Mouse (Mus musculus) thymus, postnatal 14 days (tissue): ENCODE measurements around the gene Ncam1.

Experiments used
- DNase-seq: peaks from one replicate; pipeline ENCODE4 v3.0.0; 2021

The Ncam1 gene

DNA sequence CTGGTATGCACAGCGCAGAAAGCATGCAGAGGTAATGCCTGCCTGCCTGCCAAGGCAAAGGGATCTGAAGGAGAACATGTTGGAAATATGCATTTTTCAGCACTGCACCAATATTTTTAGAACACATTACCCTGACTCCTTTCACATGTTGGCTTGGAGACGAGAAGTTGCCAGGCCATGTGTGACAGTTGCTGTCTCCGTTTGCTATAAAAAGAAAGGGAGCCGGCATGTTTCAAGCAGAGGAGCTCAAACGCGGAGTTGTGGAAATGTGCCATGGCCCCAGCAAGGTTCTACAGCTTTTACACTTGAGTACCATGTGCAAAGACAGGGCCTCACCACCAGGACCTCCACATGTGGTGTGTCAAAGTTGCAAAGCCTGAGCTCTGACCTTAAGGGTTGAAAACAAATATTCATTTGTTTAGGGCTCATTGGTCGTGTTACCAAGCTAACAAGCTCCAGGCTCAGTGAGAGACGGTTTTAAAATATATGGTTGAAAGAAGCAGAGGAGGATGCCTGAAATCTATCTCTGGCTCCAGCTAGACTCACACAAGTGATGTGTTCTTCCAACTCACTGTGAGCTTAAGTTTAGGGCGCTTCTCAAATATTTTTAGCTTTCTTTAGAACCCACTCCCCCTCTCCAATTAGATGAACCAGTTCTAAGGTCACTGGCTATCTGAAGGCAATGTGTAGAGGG is 179.9 kb downstream of the Ncam1 start:
- no peak for DNase-seq

GRCm38 (mm10) chr9:49618266-49618665 is 180.5 kb downstream of the Ncam1 start:
- no peak for DNase-seq

DNA sequence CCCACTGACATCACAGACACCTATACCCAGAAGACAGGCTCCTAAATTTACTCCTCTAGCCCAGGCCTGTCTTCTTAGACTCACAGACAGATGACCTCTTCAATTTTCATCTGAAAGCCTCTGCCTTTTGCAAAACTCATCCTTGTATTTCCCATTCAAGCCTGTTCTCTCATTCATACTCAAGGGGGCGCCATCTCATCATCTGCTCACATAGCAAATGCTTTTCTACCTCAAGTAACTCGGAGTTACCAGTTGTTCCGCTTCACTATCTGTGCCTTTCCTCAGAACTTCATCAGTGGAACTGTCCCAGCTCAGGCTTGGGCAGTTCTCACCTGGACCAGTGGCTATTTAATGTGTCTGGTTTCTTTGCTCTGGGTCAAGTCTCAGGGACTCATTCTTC is 181.5 kb downstream of the Ncam1 start:
- peak; percentile 7 for DNase-seq

DNA sequence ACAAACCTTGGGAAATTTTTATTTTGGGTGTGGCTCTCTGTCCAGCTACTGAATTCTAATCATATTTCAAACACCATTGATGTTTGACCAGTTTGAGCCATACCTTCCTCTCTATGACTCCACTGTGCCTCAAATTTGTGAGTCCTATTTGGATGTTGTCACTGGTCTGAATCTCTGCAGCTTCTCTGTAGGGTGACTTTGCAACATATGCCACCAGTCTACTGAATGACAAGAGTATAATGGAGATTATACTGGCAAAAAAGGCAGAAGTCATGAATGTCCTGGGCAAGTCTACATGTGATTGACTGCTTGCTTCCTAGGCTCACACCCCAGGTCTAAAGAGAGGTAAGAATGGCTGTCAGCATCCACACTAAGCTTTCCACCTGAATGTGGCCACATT is 186.3 kb downstream of the Ncam1 start:
- DNase-seq = no peak

GRCm38 (mm10) chr9:49608191-49608590 is 190.5 kb downstream of the Ncam1 start:
- no peak for DNase-seq

DNA sequence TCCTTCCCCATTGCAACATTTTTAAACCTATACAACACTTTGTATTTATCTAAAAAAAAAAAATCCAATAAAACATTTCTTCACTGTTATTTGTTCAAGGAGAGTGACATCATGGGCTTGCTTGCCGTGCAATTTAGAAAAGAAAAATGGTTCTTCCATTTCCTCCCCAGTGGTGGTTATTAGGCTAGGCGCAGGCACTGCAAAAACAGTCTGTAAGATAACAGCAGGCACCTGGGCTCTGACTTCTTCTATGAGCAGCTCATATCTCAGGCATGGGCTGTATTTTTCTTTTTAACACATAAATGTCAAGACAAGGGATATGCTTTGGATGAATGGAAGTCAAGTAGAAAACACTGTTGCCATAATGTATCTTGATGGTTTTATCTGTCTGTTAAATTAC is 192.0 kb downstream of the Ncam1 start:
- DNase-seq = no peak

DNA sequence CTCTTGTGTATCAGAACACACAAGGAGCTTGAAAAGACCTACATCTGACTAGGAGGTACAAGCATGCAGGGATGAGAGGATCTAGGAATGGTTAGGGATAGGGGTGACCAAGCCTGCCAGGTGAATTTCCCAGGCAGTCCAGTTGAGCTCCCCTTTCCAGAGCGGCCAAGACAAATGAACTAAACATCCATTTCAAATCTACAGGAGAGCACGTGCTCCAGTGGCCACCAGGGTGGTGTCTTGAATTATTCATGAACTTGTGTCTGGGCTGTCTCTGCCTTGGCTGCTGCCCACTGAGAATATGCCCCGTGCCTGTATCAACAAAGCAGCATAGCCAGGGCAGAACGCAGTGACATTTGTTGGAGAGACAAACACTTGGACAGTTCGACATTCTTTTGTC is 192.4 kb downstream of the Ncam1 start:
- no peak for DNase-seq

GRCm38 (mm10) chr9:49605791-49606190 is 192.9 kb downstream of the Ncam1 start:
- no peak for DNase-seq

DNA sequence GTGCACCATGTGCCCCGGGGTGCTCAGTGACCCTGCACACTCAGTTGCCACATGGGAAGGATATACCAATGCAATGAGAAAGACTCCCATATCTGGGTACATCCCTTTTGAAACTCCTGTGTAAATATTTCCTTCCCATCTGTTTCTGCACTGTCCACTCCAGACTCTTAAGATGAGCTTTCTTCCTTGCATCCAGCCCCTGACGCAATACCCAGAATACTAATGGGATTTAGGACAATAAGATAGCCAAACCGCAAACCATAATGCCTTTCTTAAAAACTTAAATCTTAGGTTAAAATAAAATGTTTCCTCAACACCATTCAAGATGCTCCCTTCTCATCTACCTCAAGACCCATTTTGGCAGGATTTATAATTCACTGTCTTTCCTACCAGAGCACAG is 193.4 kb downstream of the Ncam1 start:
- no peak for DNase-seq

GRCm38 (mm10) chr9:49601215-49601614 is 197.5 kb downstream of the Ncam1 start:
- DNase-seq = no peak

- no peak for DNase-seq
Measured at GRCm38 (mm10) chr9:49595635-49596348, 202.9 kb downstream of the Ncam1 start.

DNA sequence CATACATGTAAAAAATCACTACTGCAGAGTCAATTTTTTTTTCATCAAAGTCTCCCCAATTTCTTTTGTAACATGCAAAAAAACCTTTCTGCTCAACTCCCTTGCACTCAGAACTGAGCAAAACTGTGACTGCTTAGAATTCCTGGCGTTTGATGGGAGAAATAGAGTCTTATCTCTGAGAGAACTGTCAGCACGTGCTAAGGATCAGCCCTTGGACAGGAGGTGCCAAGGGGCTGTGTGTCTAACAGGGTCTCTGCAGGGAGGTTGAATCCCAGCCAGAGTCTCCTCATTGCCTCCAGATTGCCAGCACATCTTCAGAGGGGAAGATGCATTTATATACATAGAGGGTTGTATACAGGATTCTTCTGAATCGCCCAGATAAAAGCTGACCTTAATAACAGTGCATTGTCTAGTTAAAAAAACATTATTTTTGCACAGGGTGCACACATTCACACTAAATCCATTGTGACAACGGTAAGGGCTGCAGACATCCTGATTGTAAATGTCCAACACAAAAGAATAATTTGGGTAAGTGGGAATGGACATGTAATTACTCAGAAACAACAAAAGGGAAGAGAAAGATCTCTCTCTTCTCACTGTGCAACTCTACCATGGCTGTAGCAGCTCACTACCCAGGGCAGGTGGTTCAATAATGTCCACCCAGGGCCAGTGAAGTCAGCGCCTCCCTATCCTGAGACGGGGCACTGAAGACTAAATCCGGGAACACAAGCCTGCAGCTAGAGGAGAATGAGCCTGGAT is 203.7 kb downstream of the Ncam1 start:
- DNase-seq = no peak

DNA sequence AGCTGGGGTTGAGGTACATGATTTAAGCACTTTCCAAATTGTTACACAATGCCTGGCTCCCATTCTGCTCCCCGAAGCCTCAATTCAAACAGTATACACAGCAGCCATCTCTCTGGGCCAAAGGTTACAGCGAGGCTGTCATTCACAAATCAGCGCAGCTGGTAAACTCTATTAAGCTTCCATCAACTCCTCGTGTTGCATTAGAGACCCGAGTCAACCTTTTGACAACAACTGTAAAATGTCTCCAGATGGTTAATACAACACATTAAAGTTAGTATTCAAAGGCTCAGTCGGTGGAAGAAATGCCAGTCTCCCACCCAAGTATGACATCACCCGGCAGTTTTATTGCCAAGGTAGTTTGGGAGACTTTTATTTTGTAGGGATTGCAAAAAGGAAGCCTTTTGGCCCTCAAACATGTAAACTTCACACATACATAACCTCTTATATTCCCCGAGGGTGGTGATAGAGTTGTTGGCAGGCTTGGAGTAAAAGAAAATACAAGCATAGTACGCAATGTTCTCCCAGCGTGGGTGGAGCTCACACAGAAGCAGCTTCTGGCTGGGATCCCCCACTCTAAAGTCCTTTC is 204.7 kb downstream of the Ncam1 start:
- no peak for DNase-seq

DNA sequence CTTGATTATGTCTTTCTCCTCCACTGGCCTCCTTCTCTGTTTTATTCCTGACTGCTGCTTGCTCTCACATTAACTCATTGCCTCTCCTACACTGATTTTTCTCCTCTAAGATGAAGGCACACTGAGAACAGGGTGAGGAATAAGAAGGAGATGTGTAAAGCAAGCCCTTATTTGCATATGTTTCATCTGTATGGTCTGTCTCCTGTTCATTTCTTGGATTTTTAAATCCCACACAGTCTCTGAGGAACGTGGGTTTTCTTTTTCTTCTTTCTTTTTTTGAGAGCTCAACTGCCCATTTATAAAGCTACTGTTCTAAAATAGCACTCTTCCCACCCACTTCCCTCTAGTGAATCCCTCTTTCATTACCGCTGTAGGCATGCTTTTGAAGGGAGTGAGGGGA is 206.7 kb downstream of the Ncam1 start:
- DNase-seq = no peak

DNA sequence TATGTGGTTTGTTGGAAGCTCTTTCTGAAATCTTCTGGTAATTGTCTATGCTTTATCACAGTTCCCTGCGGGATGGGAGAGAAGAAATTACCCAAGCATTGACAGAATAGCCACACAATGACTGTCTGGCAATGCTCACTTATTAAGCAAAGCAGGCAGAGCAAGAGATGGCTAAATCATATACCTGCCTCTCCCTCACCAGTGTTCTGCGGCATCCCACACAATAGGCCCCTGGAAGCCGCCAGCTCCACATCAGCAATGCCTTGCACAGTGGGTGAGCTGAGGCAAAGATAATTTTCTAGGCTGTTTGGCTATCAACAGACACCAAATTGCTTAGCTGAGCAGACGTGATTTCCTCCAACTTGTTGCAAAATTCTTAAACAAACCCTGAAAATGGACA is 208.5 kb downstream of the Ncam1 start:
- no peak for DNase-seq

- no peak for DNase-seq
Measured at GRCm38 (mm10) chr9:49577136-49577535, 221.6 kb downstream of the Ncam1 start.

DNA sequence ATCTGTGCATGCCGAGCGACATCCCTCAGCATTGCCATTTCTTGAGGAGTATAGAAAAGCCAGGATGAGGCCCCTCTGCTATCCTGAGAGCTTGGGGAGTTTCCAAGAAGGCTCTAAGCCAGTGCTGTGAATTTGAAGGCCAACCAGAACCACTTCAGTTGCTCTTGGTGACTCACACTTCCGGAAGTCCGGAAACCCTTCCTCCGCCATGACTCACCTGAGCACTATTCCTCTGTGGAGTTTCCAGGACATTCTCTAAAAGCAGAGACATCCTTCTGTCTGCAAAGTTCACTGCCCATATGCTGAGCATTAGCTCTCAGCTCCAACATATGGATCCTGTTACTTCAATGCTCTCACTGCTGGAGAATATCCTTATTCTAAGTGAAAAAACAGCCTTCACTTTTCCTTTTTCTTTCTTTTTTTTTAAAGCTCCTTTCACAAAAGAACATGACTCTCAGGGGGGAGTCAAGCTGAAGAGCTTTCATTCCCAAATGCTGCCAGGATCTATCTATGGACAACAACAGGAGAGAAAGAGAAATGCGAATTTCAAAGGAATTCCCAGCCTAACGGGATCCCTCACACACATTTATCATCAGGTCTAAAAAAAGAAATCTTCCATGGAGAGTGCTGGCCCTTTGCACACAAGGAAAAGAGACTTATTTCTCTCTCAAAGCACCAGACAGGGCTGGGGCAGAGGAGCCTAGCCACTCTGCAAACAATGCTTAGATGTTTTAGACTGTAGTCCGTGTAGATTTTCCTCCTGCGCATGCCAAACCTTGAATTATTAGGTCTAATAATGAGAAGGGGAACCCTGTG is 226.8 kb downstream of the Ncam1 start:
- no peak for DNase-seq

DNA sequence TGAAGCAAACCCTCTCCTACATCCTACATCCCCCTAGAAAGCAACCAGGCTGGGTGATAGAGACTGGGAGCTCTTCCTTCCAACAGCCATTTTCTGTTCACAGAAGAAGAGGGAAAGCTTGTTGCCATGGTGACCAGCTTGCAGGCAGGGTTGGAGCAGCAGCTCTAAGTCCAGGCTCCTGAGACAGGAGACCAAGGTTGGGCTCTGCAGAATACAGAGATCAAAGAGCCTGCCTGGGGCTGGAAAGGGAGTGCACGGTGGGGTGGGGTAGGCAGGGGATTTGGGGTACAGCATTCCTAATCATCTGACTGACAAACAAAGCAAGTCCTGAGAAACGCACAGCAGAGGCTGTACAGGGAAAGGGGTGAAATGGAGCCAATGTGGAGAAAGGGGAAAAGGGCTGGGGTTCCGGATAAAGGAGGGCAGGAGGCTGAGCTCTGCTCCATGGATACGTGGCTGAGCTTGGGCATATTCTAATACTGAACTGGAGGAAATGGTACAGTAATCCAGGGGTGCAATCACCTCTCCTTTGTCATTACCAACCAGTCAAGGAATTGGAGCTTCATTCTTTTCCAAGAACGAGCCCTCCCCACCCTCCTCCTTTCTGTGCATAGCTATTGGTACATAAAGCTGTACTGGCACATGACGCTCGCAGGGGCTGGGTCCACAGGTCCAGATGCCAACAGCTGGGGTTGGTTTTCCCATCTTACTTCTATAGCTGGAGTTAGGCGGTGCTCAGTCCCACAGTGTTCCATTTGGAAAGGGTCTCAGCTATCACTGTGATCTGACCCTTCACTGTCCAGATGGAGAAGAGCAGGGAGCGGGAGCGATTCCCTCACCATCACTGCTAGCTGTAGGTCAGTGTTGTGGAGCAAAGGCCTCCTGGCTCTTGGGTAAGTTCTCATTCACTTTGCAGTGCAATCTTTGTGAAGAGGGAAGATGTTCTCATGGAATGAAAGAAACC is 227.7 kb downstream of the Ncam1 start:
- DNase-seq = no peak

GRCm38 (mm10) chr9:49570033-49570660 is 228.6 kb downstream of the Ncam1 start:
- no peak for DNase-seq

GRCm38 (mm10) chr9:49565846-49566245 is 232.9 kb downstream of the Ncam1 start:
- no peak for DNase-seq

GRCm38 (mm10) chr9:49558941-49559340 is 239.8 kb downstream of the Ncam1 start:
- no peak for DNase-seq
